Mouse (Mus musculus): Measurements from ENCODE around the gene Glb1l. TPM values are rescaled to one million over a fixed set of nuclear protein-coding genes. Genes with fewer than 3 reads are reported as not detected.

The Glb1l gene
- polyA plus RNA-seq, 1 experiment from 2014 or later, result 14.8 TPM

Small RNA genes within 50 kb of the gene (microRNA-seq; reads per million reads assigned to microRNA genes)
- gene Gm27943, result not detected

Other genes starting within 250 kb of the Glb1l start
- 15.2 and 16.0 TPM in 2 replicates for gene Nhej1, start 85.6 kb downstream of the Glb1l start, polyA plus RNA-seq (2016; fragmentation: Nextera tagmentation; extraction: Ambion mirVana)
- 0.11 TPM in 1 of 2 replicates, not detected in the other for gene Slc23a3, start 76.9 kb downstream of the Glb1l start, polyA plus RNA-seq (2016; fragmentation: Nextera tagmentation; extraction: Ambion mirVana)
- 51.7 and 60.4 TPM in 2 replicates for gene Cnppd1, start 68.1 kb downstream of the Glb1l start, polyA plus RNA-seq (2016; fragmentation: Nextera tagmentation; extraction: Ambion mirVana)
- 44.1 and 55.4 TPM in 2 replicates for gene Retreg2, start 68.0 kb downstream of the Glb1l start, polyA plus RNA-seq (2016; fragmentation: Nextera tagmentation; extraction: Ambion mirVana)
- gene Zfand2b, start 42.2 kb downstream of the Glb1l start, polyA plus RNA-seq (2016; fragmentation: Nextera tagmentation; extraction: Ambion mirVana), result 30.6 and 34.1 TPM in 2 replicates
- gene Abcb6, start 30.4 kb downstream of the Glb1l start, polyA plus RNA-seq (2016; fragmentation: Nextera tagmentation; extraction: Ambion mirVana), result 42.5 and 50.6 TPM in 2 replicates
- 22.9 and 24.1 TPM in 2 replicates for gene Ankzf1, start 18.7 kb downstream of the Glb1l start, polyA plus RNA-seq (2016; fragmentation: Nextera tagmentation; extraction: Ambion mirVana)
- 18.8 and 25.4 TPM in 2 replicates for gene Atg9a, start 18.6 kb downstream of the Glb1l start, polyA plus RNA-seq (2016; fragmentation: Nextera tagmentation; extraction: Ambion mirVana)
- 142 and 154 TPM in 2 replicates for gene Stk16, start within 50 bp of the Glb1l start, polyA plus RNA-seq (2016; fragmentation: Nextera tagmentation; extraction: Ambion mirVana)
- gene Tuba4a, start 9.1 kb upstream of the Glb1l start, polyA plus RNA-seq (2016; fragmentation: Nextera tagmentation; extraction: Ambion mirVana), result 9.0 and 10.0 TPM in 2 replicates
- gene A630095N17Rik, start 21.3 kb upstream of the Glb1l start, polyA plus RNA-seq (2016; fragmentation: Nextera tagmentation; extraction: Ambion mirVana), result not detected in 2 replicates
- gene Dnajb2, start 25.6 kb upstream of the Glb1l start, polyA plus RNA-seq (2016; fragmentation: Nextera tagmentation; extraction: Ambion mirVana), result 27.5 and 27.9 TPM in 2 replicates
- 3.6 and 6.1 TPM in 2 replicates for gene Ptprn, start 53.7 kb upstream of the Glb1l start, polyA plus RNA-seq (2016; fragmentation: Nextera tagmentation; extraction: Ambion mirVana)
- gene Resp18, start 67.6 kb upstream of the Glb1l start, polyA plus RNA-seq (2016; fragmentation: Nextera tagmentation; extraction: Ambion mirVana), result 7.2 and 16.2 TPM in 2 replicates
- 157 and 176 TPM in 2 replicates for gene Dnpep, start 107.2 kb upstream of the Glb1l start, polyA plus RNA-seq (2016; fragmentation: Nextera tagmentation; extraction: Ambion mirVana)
- 1.1 and 2.8 TPM in 2 replicates for gene Des, start 149.5 kb upstream of the Glb1l start, polyA plus RNA-seq (2016; fragmentation: Nextera tagmentation; extraction: Ambion mirVana)
- gene Speg, start 164.5 kb upstream of the Glb1l start, polyA plus RNA-seq (2016; fragmentation: Nextera tagmentation; extraction: Ambion mirVana), result 23.6 and 26.9 TPM in 2 replicates
- 70.2 and 73.1 TPM in 2 replicates for gene Gmppa, start 225.1 kb upstream of the Glb1l start, polyA plus RNA-seq (2016; fragmentation: Nextera tagmentation; extraction: Ambion mirVana)
- 6.1 and 17.7 TPM in 2 replicates for gene Asic4, start 239.6 kb upstream of the Glb1l start, polyA plus RNA-seq (2016; fragmentation: Nextera tagmentation; extraction: Ambion mirVana)

Data from midbrain, embryonic 10.5 days (tissue).